10 mouse cellular contexts compared by ENCODE assay signal in the genomic region with DNA sequence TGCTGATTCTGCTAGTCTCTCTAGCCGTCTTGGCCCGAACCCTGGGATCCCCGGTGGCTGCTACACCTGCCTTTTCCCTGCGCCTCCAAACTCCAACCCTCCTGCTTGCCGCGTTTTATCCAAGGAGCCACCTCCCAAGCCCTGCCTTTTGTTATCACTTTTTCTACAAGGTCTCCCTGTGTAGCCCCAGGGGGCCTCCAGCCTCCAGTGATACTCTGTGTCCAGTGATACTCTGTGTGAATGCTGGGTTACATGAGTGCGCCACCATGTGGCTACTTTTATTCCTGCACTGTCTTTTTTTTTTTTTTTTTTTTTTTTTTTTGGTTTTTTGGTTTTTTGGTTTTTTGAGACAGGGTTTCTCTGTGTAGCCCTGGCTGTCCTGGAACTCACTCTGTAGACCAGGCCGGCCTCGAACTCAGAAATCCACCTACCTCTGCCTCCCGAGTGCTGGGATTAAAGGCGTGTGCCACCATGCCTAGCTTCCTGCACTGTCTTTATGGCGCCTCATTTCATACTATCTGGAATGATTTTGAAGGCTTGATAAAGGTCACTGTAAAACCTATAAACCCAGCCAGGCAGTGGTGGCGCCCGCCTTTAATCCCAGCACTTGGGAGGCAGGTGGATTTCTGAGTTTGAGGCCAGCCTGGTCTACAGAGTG. TPM values are rescaled to one million over a fixed set of nuclear protein-coding genes. Genes with fewer than 3 reads are reported as not detected.
DNase-seq lines count a peak whose midpoint lies in the region; ATAC-seq and TF ChIP-seq lines count a peak whose summit lies in the region.
"Not testable (repeated sequence)": the region's sequence is repeated elsewhere in the genome, so short reads cannot be mapped to it uniquely, and the experiment has no call there.
"Had no signal": no experiment of that assay in that cellular context is flagged by ENCODE, and none has a peak within 500 bp of the region (broad histone marks: within the 10 kb centered on the region; RNA-seq: fewer than 3 reads in every experiment).

No protein-coding gene starts in this region.

- H3K4me3 ChIP-seq in G1E (ENCODE audit: low read depth, low read length); kidney, postnatal 0 days (replicated peaks; ENCODE audit: low read depth, low read length); lung, embryonic 14.5 days (ENCODE audit: low read depth, low read length); olfactory bulb, adult 2 months (ENCODE audit: insufficient read depth, low read depth, low read length): not testable (repeated sequence)

- ATAC-seq in G1E (ENCODE audit: extremely low read depth, insufficient number of reproducible peaks, low FRiP score, poor library complexity, severe bottlenecking); lung, embryonic 14.5 days (ENCODE audit: insufficient read depth): not testable (repeated sequence)
- peak; percentile 43; the same call in 1 of the 2 replicates for ATAC-seq in kidney, postnatal 0 days (replicated peaks; ENCODE audit: low FRiP score, low read depth)

- not testable (repeated sequence) for H3K4me1 ChIP-seq in G1E (ENCODE audit: insufficient read depth, low read depth, low read length); kidney, postnatal 0 days (replicated peaks; ENCODE audit: insufficient read depth, low read length); lung, embryonic 14.5 days (ENCODE audit: insufficient read depth); olfactory bulb, adult 2 months (ENCODE audit: control insufficient read depth, insufficient read depth, low read length)

- H3K9ac ChIP-seq in kidney, postnatal 0 days (ENCODE audit: low read depth, low read length); lung, embryonic 14.5 days: not testable (repeated sequence)

- not testable (repeated sequence) for H3K36me3 ChIP-seq in G1E (replicated peaks); kidney, postnatal 0 days (ENCODE audit: insufficient read depth, low read length); lung, embryonic 14.5 days (ENCODE audit: insufficient read depth)

- peaks cover 10% of the 10 kb centered on the region; the same call in 1 of the 2 replicates for H3K27me3 ChIP-seq in G1E (ENCODE audit: insufficient read depth, low read length)
- H3K27me3 ChIP-seq in kidney, postnatal 0 days (ENCODE audit: insufficient read depth, low read length); lung, embryonic 14.5 days (ENCODE audit: insufficient read depth, low read length): not testable (repeated sequence)

- DNase-seq in G1E (ENCODE audit: low spot score), result peak; percentile 15
- peak; percentile 32 for DNase-seq in c-Kit-positive CD71-negative TER-119-negative erythroid progenitor cells, embryonic 14.5 days (ENCODE audit: low read depth)
- DNase-seq in embryo, embryonic 10.5 days (ENCODE audit: low spot score), result peak; percentile 63
- DNase-seq in heart, adult 11 months, result peak; percentile 87
- DNase-seq in kidney, postnatal 0 days (ENCODE audit: low spot score), result peak; percentile 44
- DNase-seq in lung, embryonic 14.5 days, result peak; percentile 59
- peak; percentile 81 for DNase-seq in testis, postnatal 14 days (ENCODE audit: low spot score)

- TF ChIP-seq CTCF in G1E (IDR thresholded peaks at IDR 0.05; ENCODE audit: low read depth, low read length), result not testable (repeated sequence)
- peak; percentile 70 for TF ChIP-seq CTCF in kidney, postnatal 0 days (IDR thresholded peaks at IDR 0.05; ENCODE audit: low read depth)
- TF ChIP-seq CTCF in lung, embryonic 14.5 days (IDR thresholded peaks at IDR 0.05; ENCODE audit: low read depth), result peak; percentile 69
- TF ChIP-seq CTCF in olfactory bulb, adult 2 months (IDR thresholded peaks at IDR 0.05; ENCODE audit: insufficient read depth, low read depth, low read length), result peak; percentile 12; the same call in 1 of the 2 replicates

- TF ChIP-seq POLR2A in olfactory bulb, adult 2 months (IDR thresholded peaks at IDR 0.05; ENCODE audit: insufficient read depth, low read depth, low read length), result not testable (repeated sequence)

- not testable (repeated sequence) for H3K27ac ChIP-seq in kidney, postnatal 0 days; lung, embryonic 14.5 days (ENCODE audit: low read depth); olfactory bulb, adult 2 months (ENCODE audit: insufficient read depth, low read depth, low read length)

- not testable (repeated sequence) for H3K9me3 ChIP-seq in G1E (replicated peaks); kidney, postnatal 0 days (replicated peaks; ENCODE audit: low read length); lung, embryonic 14.5 days (ENCODE audit: low read depth, low read length)

- WGBS in kidney, postnatal 0 days, result 45% methylated on average over 14 of the region's 14 CpGs
- 37% methylated on average over 14 of the region's 14 CpGs for WGBS in lung, embryonic 14.5 days
- WGBS in olfactory bulb, adult 2 months, result 37% methylated on average over 14 of the region's 14 CpGs

- not testable (repeated sequence) for H3K4me2 ChIP-seq in kidney, postnatal 0 days (ENCODE audit: low read length); lung, embryonic 14.5 days

RNA-seq across cellular contexts. Expression of a gene that starts 34.2 kb away (rescaled TPM):
- total RNA-seq in G1E (2014; fragmentation: Nextera tagmentation) (not detected in 2 replicates), G1E (2017) (0.06 and 0.87 TPM in 2 replicates)
- 0.01 TPM in 1 of 2 replicates, not detected in the other for polyA plus RNA-seq in G1E (2012)
- polyA plus RNA-seq in kidney, postnatal 0 days (2015; fragmentation: Nextera tagmentation; extraction: Ambion mirVana), result 42.8 and 51.6 TPM in 2 replicates
- polyA plus RNA-seq in lung, embryonic 14.5 days (2014; fragmentation: Nextera tagmentation; extraction: Ambion mirVana), result 41.1 and 42.8 TPM in 2 replicates
- polyA plus RNA-seq in olfactory bulb, adult 2 months (2012; ENCODE audit: insufficient read depth, insufficient read length, low replicate concordance, missing spikeins), result 73.2 TPM in 1 of 2 replicates, not detected in the other

RNA-seq across cellular contexts. Expression of a gene that starts 57.4 kb away (rescaled TPM):
- not detected in 2 replicates for total RNA-seq in G1E (2014; fragmentation: Nextera tagmentation)
- total RNA-seq in G1E (2017), result 0.06 and 0.16 TPM in 2 replicates
- polyA plus RNA-seq in G1E (2012), result not detected in 2 replicates
- 0.03 TPM in 1 of 2 replicates, not detected in the other for polyA plus RNA-seq in kidney, postnatal 0 days (2015; fragmentation: Nextera tagmentation; extraction: Ambion mirVana)
- 0.04 TPM in 1 of 2 replicates, not detected in the other for polyA plus RNA-seq in lung, embryonic 14.5 days (2014; fragmentation: Nextera tagmentation; extraction: Ambion mirVana)
- polyA plus RNA-seq in olfactory bulb, adult 2 months (2012; ENCODE audit: insufficient read depth, insufficient read length, low replicate concordance, missing spikeins), result not detected in 2 replicates
- polyA plus RNA-seq: hindbrain, embryonic 13.5 days; liver, embryonic 11.5 days had no signal

Comparison
In these comparisons a context has a peak if more than half of its experiments do, and no peak if none do; other contexts are left out.
1. DNase-seq: peak in every context shown above with its lines; median percentile 87 in heart, adult 11 months; 81 in testis, postnatal 14 days; 63 in embryo, embryonic 10.5 days; 59 in lung, embryonic 14.5 days; 44 in kidney, postnatal 0 days; 32 in c-Kit-positive CD71-negative TER-119-negative erythroid progenitor cells, embryonic 14.5 days; 15 in G1E.